Mouse (Mus musculus) olfactory bulb, adult 2 months (tissue): ENCODE measurements around the gene Lonrf2.

ENCODE experiments used
- CTCF ChIP-seq: fragments of 200-500 bp; IDR thresholded peaks from 2 replicates; pipeline ENCODE4 v1.5.1; 2012; ENCODE audit warnings: low read depth, mild to moderate bottlenecking, low read length, moderate library complexity; ENCODE audit not compliant: insufficient read depth
- POLR2A ChIP-seq: fragments of 200-500 bp; IDR thresholded peaks from 2 replicates; pipeline ENCODE4 v1.6.1; 2012; ENCODE audit warnings: mild to moderate bottlenecking, low read depth, low read length, moderate library complexity; ENCODE audit not compliant: insufficient read depth

- no peak for TF ChIP-seq POLR2A
- TF ChIP-seq CTCF, result no peak
Observed at GRCm38 (mm10) chr1:38786358-38786757, 50.2 kb downstream of the Lonrf2 start.
